Mouse (Mus musculus) CH12.LX (cell line): Measurements from ENCODE around the gene Il1rap.

Experiments used
- CTCF ChIP-seq, 2 experiments: IDR thresholded peaks in 1 of 2; conservative IDR thresholded peaks in 1 of 2; 2 replicates each; pipeline ENCODE4 v1.5.1; 2011 to 2012; ENCODE audit warnings: low read depth in 2 of 2, low read length in 2 of 2, improper control_type of control experiment in 1 of 2, inconsistent platforms in 1 of 2, mild to moderate bottlenecking in 1 of 2, moderate library complexity in 1 of 2
- MYC ChIP-seq: IDR thresholded peaks from 2 replicates; pipeline ENCODE4 v1.6.1; 2011; ENCODE audit warnings: low read depth, mild to moderate bottlenecking, improper control_type of control experiment, low read length
- POLR2A ChIP-seq: IDR thresholded peaks from 2 replicates; pipeline ENCODE4 v1.6.1; 2011; ENCODE audit warnings: low read depth, mild to moderate bottlenecking, improper control_type of control experiment, low read length
- UBTF ChIP-seq: IDR thresholded peaks from 2 replicates; pipeline ENCODE4 v1.6.1; 2012; ENCODE audit warnings: low read depth, mild to moderate bottlenecking, inconsistent platforms, low read length, improper control_type of control experiment, moderate library complexity
- USF2 ChIP-seq: conservative IDR thresholded peaks from 2 replicates; pipeline ENCODE4 v1.6.1; 2011; ENCODE audit warnings: low read depth, low read length, improper control_type of control experiment
- ZC3H11A ChIP-seq: IDR thresholded peaks from 2 replicates; pipeline ENCODE4 v1.6.1; 2012; ENCODE audit warnings: low read depth, mild to moderate bottlenecking, inconsistent platforms, low read length, improper control_type of control experiment

DNA sequence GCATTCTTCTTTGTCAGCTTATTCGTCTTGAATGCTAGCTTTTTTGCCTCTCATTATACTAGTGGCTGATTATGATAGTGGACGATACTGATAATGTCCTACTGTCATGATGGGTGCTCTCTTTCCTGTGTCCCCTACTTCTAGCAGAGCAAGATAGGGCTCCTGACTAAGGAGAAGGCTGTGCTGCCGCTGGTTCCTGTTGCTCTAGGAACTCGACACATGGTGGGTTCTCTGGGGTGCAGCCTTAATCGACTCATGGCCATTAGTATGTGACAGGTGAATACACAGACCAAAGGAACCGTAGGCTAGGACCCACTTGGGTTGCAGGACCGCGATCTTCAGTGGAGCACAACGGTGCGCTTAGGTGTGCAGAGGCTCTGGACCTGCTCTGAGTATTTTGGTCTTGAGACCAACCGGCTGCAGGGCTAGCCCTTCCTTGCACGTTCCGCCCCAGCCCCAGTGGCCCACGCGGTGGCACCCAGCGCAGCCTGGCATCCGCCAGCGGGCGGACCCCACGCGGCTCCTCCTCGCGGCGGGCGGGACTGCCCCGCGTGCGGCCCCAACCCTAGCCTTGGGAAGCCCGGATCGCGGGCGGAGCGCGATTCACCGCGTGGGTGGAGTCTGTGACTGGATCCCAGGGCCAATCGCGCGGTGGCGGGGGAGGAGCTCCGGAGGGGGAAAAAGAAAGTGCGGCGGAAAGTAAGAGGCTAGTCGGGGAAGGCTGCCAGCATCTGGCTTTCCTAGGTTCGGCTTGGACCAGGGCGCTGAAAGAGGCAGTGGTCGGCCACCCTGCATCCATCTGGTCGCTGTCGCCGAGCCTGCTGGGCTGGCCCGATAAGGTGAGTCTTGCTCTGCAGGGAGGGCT lies at the start of gene Il1rap:
- TF ChIP-seq CTCF (conservative IDR thresholded peaks at IDR 0.05 in 1 of 2, IDR thresholded peaks at IDR 0.05 in 1 of 2; ENCODE audit: low read depth in 2 of 2, low read length in 2 of 2) = no peak
- TF ChIP-seq POLR2A = peak; percentile 95
- peak; percentile 48; the same call in 1 of the 2 replicates for TF ChIP-seq UBTF
- no peak for TF ChIP-seq ZC3H11A
- TF ChIP-seq MYC = no peak
- TF ChIP-seq USF2 = no peak
